Mouse (Mus musculus) hindbrain, embryonic 14.5 days (tissue): ENCODE results near the gene Mat2a. TPM values are rescaled to one million over a fixed set of nuclear protein-coding genes. Genes with fewer than 3 reads are reported as not detected.

ENCODE experiments used
- ATAC-seq: fragments of 200-750 bp; cut with Nextera tagmentation; 2 replicates; pipeline ENCODE4 v1.8.0; 2017; ENCODE audit warnings: moderate number of reproducible peaks, mild to moderate bottlenecking, moderate TSS enrichment, moderate library complexity; ENCODE audit not compliant: low FRiP score
- DNase-seq: peaks from one replicate; pipeline ENCODE4 v3.0.0-alpha.2; 2015; ENCODE audit warnings: low spot score
- H3K27ac ChIP-seq: fragments of 300-500 bp; sonication (generic); 2 replicates; pipeline ENCODE4 v1.5.1; 2014; ENCODE audit warnings: mild to moderate bottlenecking, moderate library complexity
- H3K27me3 ChIP-seq: fragments of 300-500 bp; sonication (generic); 2 replicates; pipeline ENCODE4 v1.6.1; 2014; ENCODE audit warnings: mild to moderate bottlenecking, low read length, mixed read lengths; ENCODE audit not compliant: control insufficient read depth, insufficient read depth
- H3K36me3 ChIP-seq: fragments of 300-500 bp; sonication (generic); replicated peaks from 2 replicates; pipeline ENCODE4 v1.6.1; 2014; ENCODE audit not compliant: control insufficient read depth, insufficient read depth
- H3K4me1 ChIP-seq: fragments of 300-500 bp; sonication (generic); replicated peaks from 2 replicates; pipeline ENCODE4 v1.6.1; 2014; ENCODE audit warnings: antibody characterized with exemption, low read length, mixed read lengths; ENCODE audit not compliant: control insufficient read depth, insufficient read depth
- H3K4me2 ChIP-seq: fragments of 300-500 bp; sonication (generic); replicated peaks from 2 replicates; pipeline ENCODE4 v1.6.1; 2014; ENCODE audit warnings: mild to moderate bottlenecking, moderate library complexity
- H3K4me3 ChIP-seq: fragments of 300-500 bp; sonication (generic); replicated peaks from 2 replicates; pipeline ENCODE4 v1.5.1; 2014; ENCODE audit warnings: mild to moderate bottlenecking, low read length
- H3K9ac ChIP-seq: fragments of 300-500 bp; sonication (generic); 2 replicates; pipeline ENCODE4 v1.6.1; 2014
- H3K9me3 ChIP-seq: fragments of 300-500 bp; sonication (generic); 2 replicates; pipeline ENCODE4 v1.6.1; 2016; ENCODE audit warnings: low read length; ENCODE audit not compliant: control insufficient read depth
- WGBS: fragments of 180-500 bp; shearing (Covaris S2); extraction: QIAGEN DNeasy Blood & Tissue Kit; methylation state at CpG from one replicate; pipeline ENCODE4 v1.1.7; 2014; 5-methylcytosine and 5-hydroxymethylcytosine counted together
- polyA plus RNA-seq: library from polyadenylated mRNA; unstranded; fragments of >200 nt; fragmentation: Nextera tagmentation; extraction: Ambion mirVana; gene quantifications from 2 replicates; pipeline ENCODE4 v1.2.1, GENCODE M21; 2014

The Mat2a gene
- polyA plus RNA-seq, 1 experiment from 2014 or later = 336 TPM

DNA sequence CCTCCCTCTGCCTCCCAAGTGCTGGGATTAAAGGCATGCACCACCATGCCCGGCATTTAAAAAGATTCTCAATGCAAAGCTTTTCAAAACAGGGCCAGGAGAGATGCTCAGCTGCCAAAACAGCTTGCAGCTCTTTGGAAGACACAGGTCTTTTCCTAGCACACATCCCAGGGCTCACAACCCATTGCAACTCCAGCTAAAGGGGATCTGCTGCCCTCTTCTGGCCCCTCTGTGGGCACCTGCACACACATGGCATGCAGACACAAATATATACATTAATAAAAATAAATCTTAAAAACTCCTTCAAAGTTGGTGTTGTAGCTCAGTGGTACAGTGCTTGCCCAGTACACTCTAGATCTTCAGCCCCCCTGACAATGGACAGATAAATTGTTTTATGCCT, 29.4 kb downstream of the Mat2a start:
- no peaks in the 10 kb centered on the region for H3K9me3 ChIP-seq
- peaks cover 6% of the 10 kb centered on the region for H3K4me1 ChIP-seq
- H3K27me3 ChIP-seq = no peaks in the 10 kb centered on the region
- H3K4me3 ChIP-seq = no peak overlapping the region
- no peaks in the 10 kb centered on the region for H3K36me3 ChIP-seq
- no peak for ATAC-seq
- no peak overlapping the region for H3K27ac ChIP-seq
- H3K9ac ChIP-seq = no peak overlapping the region
- no peak overlapping the region for H3K4me2 ChIP-seq
- DNase-seq = no peak
- WGBS = 28% methylated on average over 1 of the region's 1 CpGs

DNA sequence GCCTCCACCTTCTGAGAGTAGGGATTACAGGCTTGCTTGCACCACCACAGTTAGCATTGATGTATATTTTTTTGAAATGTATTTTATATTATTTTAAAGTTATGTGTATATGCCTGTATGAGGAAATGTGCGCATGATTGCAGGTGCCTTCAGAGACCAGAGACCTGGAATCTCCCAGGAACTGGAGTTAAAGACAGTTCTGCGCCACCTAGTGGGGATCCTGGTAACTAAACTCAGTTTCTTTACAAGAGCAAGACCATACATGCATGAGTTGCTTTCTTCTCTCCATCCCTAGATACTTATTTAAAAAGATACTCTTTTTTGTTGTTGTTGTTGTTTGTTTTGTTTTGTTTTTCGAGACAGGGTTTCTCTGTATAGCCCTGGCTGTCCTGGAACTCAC, 29.8 kb downstream of the Mat2a start:
- ATAC-seq (no peak), DNase-seq (peak; percentile 80)
- H3K27ac ChIP-seq = no peak overlapping the region
- no peaks in the 10 kb centered on the region for H3K9me3 ChIP-seq
- no peak overlapping the region for H3K9ac ChIP-seq
- H3K27me3 ChIP-seq = no peaks in the 10 kb centered on the region
- no peaks in the 10 kb centered on the region for H3K36me3 ChIP-seq
- no peak overlapping the region for H3K4me2 ChIP-seq
- H3K4me3 ChIP-seq = no peak overlapping the region
- peaks cover 2% of the 10 kb centered on the region; the same call in 1 of the 2 replicates for H3K4me1 ChIP-seq
- 14% methylated on average over 3 of the region's 3 CpGs for WGBS

DNA sequence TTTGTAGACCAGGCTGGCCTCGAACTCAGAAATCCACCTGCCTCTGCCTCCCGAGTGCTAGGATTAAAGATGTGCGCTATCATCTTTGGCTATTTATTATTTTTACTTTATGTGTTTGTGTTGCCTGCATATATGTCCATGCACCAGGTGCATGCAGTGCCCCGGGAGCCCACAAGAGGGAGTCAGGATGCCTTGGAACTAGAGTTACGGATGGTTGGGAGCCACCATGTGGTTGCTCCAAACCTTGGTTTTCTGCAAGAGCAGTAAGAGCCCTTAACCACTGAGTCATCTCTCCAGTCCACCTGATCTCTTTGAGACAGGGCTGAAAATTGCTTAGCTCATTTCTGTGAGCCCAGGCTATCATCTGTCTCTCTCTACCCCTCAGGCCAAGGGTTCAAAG, 32.2 kb downstream of the Mat2a start:
- H3K9ac ChIP-seq = no peak overlapping the region
- H3K4me2 ChIP-seq = no peak overlapping the region
- DNase-seq = peak; percentile 87
- no peaks in the 10 kb centered on the region for H3K4me1 ChIP-seq
- 4% methylated on average over 5 of the region's 5 CpGs for WGBS
- no peaks in the 10 kb centered on the region for H3K36me3 ChIP-seq
- no peak overlapping the region for H3K27ac ChIP-seq
- no peak overlapping the region for H3K4me3 ChIP-seq
- ATAC-seq = peak; percentile 48; the same call in 1 of the 2 replicates
- H3K27me3 ChIP-seq = no peaks in the 10 kb centered on the region
- H3K9me3 ChIP-seq = no peaks in the 10 kb centered on the region

GRCm38 (mm10) chr6:72405356-72405755, 34.0 kb downstream of the Mat2a start:
- no peak overlapping the region for H3K4me3 ChIP-seq
- no peaks in the 10 kb centered on the region for H3K9me3 ChIP-seq
- H3K36me3 ChIP-seq = no peaks in the 10 kb centered on the region
- H3K4me1 ChIP-seq = no peaks in the 10 kb centered on the region
- H3K27me3 ChIP-seq = no peaks in the 10 kb centered on the region
- no peak overlapping the region for H3K4me2 ChIP-seq
- H3K27ac ChIP-seq = no peak overlapping the region
- DNase-seq (no peak), ATAC-seq (no peak)
- H3K9ac ChIP-seq = no peak overlapping the region
- 86% methylated on average over 7 of the region's 7 CpGs for WGBS

GRCm38 (mm10) chr6:72401875-72402274, 37.5 kb downstream of the Mat2a start:
- Histone ChIP-seq H3K27me3 (no peaks in the 10 kb centered on the region), H3K9ac (no peak overlapping the region), H3K4me1 (no peaks in the 10 kb centered on the region), H3K4me3 (no peak overlapping the region), H3K36me3 (no peaks in the 10 kb centered on the region), H3K9me3 (no peaks in the 10 kb centered on the region), H3K4me2 (no peak overlapping the region), H3K27ac (no peak overlapping the region)
- DNase-seq (peak; percentile 79), ATAC-seq (no peak)
- WGBS = 25% methylated on average over 7 of the region's 7 CpGs

DNA sequence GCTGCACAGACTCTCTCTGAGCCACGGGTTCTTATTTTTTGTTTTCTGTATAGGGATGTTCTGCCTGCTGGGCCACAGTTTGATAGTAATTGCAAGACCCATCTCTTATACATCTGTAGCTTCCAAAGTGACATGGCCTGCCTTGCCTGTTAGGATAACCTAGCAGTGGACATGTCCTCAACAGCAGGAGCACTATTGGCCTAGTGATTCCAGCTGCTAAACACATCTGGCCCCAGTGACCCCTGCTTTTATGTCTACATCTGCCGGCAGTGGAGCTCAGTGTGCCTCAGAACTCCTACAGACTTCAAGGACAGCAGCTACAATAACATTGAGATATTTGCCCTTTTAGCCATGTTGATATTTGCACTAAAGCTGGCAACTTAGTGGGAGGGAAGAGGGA, 39.4 kb downstream of the Mat2a start:
- Histone ChIP-seq H3K36me3 (no peaks in the 10 kb centered on the region), H3K27me3 (no peaks in the 10 kb centered on the region), H3K4me3 (no peak overlapping the region), H3K4me1 (no peaks in the 10 kb centered on the region), H3K9me3 (no peaks in the 10 kb centered on the region), H3K27ac (no peak overlapping the region), H3K9ac (no peak overlapping the region), H3K4me2 (no peak overlapping the region)
- 46% methylated on average over 2 of the region's 2 CpGs for WGBS
- DNase-seq (no peak), ATAC-seq (no peak)

DNA sequence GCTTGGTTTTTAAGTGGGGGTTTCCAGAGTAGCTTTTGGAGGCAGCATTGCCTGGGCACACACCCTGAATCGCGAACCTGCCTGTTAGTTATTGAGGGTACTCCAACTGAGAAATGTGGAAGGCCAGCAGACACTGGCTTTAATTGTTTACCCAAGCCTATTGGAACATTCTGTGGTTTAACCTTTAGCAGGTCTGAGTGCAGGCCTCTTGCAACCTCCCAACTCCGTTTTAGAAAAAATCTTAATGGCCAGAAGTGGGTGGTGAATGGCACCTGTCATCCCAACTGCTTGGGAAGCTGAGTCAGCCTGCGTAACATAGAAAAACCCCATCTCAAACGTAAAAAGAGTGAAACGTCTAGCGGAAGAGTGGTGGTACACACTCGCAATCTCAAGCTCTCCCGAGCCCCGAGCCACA, 42.5 kb downstream of the Mat2a start:
- Histone ChIP-seq H3K4me2 (no peak overlapping the region), H3K36me3 (no peaks in the 10 kb centered on the region), H3K27ac (no peak overlapping the region), H3K4me1 (no peaks in the 10 kb centered on the region), H3K9me3 (no peaks in the 10 kb centered on the region), H3K4me3 (no peak overlapping the region), H3K9ac (no peak overlapping the region), H3K27me3 (no peaks in the 10 kb centered on the region)
- DNase-seq (no peak), ATAC-seq (no peak)
- WGBS = 84% methylated on average over 10 of the region's 10 CpGs

GRCm38 (mm10) chr6:72392341-72392740, 47.0 kb downstream of the Mat2a start:
- no peak overlapping the region for H3K4me3 ChIP-seq
- DNase-seq (no peak), ATAC-seq (no peak)
- peaks cover 18% of the 10 kb centered on the region for H3K27me3 ChIP-seq
- no peak overlapping the region for H3K9ac ChIP-seq
- 0 out of 2 replicates have a peak, but pooled peaks cover 5% of the 10 kb centered on the region for H3K4me1 ChIP-seq
- 93% methylated on average over 5 of the region's 5 CpGs for WGBS
- H3K4me2 ChIP-seq = no peak overlapping the region
- H3K9me3 ChIP-seq = no peaks in the 10 kb centered on the region
- no peaks in the 10 kb centered on the region for H3K36me3 ChIP-seq
- no peak overlapping the region for H3K27ac ChIP-seq

DNA sequence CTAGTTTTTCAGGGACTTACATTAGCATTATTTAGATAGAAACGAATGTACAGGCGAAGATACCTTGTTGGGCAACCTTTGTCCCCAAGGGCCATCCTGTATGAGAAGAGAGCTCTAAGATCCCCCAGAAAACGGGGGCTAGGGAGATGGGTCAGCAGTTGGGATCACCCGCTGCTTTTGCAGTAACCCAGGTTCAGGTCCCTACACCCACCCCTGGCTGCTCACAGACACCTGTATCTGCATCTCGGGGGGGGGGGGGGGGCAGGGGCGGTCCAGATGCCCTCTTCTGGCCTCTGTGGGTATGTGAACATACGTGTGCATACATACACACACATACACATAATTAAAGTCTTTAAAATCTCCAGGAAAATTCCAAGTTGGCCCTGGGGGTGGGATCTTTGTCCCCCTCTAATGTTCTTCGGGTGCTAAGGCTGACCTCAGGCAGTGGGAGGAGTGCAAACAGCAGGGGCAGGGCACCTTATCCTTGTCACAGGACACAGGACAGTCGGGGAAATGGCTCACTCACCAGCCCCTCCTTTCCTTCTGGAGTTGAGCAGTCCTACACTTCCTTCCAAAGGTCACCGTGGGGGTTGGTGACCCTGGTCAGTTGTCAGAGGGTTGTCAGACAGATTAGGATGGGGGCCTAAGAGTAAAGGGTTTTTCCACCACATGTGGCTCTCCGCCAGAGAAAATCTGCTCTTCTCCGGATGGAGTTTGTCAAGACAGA, 48.4 kb downstream of the Mat2a start:
- WGBS = 16% methylated on average over 12 of the region's 12 CpGs
- Histone ChIP-seq H3K4me1 (0 out of 2 replicates have a peak, but pooled peaks cover 5% of the 10 kb centered on the region), H3K27me3 (peaks cover 18% of the 10 kb centered on the region), H3K27ac (no peak overlapping the region), H3K4me3 (0 out of 2 replicates have a peak overlapping the region, but pooled peaks have one; percentile 30), H3K4me2 (peak overlapping the region; percentile 51), H3K36me3 (no peaks in the 10 kb centered on the region), H3K9ac (no peak overlapping the region), H3K9me3 (no peaks in the 10 kb centered on the region)
- ATAC-seq (no peak), DNase-seq (no peak)
